Mouse (Mus musculus): Measurements from ENCODE around the gene Eln. TPM values are rescaled to one million over a fixed set of nuclear protein-coding genes. Genes with fewer than 3 reads are reported as not detected.
A peak's percentile ranks its signal among the peaks of the same experiment; 100 is the strongest.

Eln gene
- total RNA-seq, 2 experiments from 2014 or later, result not detected

DNA sequence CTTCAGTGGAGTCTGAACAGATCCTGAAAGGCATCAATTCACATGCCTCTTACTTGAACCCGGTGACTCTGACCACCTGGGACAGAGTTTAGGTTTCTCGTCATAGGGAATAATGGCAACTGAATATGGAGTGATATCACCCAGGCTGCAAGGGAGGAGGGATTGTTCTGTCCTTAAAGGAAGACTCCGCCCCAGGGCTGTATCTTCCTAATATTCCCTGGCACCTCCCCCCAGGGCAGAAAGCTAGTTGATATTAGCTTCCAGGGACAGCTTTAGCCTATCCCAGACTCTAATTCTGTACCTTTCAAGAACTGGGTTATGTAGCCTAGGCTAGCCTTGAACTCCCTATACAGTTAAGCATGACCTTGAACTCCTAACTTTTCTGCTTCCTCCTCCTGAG is 2.1 kb downstream of the Eln start:
- no peak for ATAC-seq (ENCODE audit: poor library complexity, severe bottlenecking)

DNA sequence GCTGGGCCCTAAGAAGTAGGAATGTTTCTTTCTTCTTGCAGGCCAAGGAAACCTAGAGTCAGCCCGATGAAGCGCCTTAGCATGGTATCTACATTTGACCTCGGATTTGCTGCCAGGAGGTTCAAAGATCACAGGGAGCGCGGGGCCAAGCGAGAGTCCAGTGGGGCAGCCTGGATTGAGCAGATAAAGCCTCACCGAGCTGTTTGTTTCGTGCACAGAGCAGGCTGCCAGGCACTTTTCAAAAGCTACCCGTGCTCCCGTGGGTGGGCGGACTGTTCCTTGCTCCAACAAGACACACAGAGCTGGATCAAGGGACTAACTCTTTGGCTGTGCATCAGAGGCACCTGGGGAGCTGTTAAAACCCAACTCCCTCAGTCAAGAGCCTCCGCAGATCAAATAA is 3.1 kb downstream of the Eln start:
- ATAC-seq (ENCODE audit: poor library complexity, severe bottlenecking), result no peak

DNA sequence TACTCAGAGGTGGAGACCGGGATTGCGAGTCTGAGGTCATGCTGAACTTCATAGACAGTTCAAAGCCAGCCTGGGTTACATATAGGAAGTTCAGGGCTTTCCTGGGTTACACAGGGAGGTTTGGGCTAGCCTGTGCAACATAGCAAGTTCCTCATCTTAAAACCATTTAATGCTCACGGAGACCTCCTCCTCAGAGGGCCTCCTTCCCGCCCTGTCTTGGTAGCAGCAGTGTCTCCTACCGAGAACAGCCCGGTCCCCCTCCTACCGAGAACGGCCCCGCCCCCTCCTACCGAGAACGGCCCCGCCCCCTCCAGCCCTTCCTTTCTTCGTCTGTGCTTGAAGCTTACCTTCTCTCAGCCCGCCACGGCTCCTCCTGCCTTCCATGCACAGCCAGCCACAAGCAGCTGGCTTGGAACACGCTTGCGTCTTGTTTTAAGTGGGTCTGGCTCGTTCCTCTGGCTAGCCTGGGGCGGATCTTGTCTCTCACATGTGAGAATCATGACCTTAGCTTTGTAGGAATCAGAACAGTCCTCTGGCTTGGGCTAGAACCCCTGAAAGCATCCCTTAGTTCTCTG is 4.8 kb downstream of the Eln start:
- no peak for ATAC-seq (ENCODE audit: poor library complexity, severe bottlenecking)

DNA sequence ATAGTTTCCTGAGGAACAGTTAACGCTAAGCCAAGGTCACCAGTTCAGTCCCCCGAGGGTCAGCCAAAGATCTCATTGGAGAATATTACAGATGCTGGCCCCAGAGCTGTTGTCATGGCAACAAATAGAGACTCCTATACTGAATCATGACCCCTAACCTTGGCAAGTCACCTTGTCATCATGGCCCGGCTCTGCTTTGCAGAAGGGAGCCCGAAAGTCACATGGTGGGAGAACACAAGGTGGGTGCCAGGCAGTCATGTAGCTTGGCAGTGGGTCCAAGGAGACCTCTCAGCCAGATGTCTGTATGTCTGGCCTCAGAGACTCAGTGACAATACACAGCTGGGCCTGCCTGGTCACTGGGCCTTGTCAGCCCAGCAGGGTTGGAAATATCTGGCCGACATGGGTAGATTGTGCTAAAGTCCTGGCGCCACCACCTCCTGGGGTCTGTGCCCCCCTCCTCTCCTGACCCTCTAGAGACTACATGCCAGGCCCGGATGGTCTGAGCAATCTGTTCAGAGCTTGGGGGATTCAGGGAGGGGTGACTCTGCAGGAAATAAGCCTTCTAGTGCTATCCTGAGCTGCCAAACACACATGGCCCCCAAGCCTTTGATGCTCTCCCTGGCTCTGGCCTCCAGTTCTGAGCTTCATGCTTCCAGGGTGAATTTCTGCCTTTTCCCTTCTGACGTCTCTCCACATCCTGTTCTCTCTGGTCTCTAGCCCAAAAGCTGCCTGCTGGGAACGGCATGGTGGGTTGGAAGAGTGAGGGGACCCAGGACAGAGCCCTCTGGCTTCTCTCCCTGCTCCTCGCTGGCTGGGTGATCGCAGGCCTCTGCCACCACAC is 6.4 kb downstream of the Eln start:
- no peak for ATAC-seq (ENCODE audit: poor library complexity, severe bottlenecking)

DNA sequence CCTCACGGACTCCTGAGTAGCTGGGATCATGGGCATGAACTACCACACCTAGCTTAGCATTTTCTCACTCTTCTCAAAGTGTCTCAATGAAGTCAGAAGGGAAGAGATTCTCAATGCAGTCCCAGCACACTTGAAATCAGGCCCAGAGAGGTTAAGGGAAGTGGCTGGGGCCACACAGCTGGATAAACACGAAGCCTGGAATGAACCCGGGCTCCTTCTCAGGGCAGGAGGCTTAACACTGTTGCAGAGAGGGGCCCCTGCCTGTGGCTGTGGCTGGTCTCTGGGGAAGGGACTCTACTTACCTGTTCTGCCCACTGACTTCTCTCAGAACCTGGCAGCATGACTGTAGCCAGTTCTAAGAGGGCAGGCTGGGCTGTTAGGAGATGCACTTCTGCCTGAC is 7.2 kb downstream of the Eln start:
- ATAC-seq (ENCODE audit: poor library complexity, severe bottlenecking), result no peak

DNA sequence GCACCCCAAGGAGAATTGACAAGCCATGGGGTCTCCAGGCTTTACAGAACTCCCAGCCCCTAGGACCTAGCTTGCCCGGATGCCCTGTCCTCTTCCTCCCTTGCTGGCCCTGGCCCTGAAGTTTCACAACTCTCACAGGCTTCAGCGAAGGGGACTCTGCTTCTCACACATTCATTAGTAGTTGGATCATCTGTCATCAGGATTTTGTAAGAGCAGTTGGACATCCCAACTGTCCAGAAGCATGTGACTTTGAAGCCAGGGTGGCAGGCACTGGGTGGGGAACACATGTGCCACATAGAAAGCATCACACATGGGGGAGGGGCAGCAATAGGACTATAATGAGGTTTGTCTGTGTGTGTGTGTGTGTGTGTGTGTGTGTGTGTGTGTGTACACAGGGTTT is 12.2 kb downstream of the Eln start:
- ATAC-seq (ENCODE audit: poor library complexity, severe bottlenecking), result no peak

DNA sequence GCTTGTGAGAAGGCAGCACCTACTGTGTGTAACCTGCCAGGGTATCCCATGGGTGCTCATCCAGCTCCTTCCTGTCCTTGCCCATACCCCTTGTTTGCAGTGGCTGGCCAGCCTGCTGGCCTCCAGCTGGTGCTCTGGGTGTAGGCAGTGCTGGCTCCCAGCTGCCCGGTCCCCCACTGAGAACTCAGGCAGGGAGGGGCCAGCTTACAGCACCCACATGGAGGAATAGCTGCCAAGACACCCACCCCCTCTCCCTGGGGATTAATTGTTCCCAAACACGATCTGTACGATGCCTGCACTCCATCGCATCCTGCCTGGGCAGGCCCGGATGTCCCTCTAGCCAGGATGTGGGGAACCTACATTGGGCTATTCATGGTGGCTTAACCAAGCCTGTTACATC is 13.1 kb downstream of the Eln start:
- ATAC-seq (ENCODE audit: poor library complexity, severe bottlenecking), result no peak

DNA sequence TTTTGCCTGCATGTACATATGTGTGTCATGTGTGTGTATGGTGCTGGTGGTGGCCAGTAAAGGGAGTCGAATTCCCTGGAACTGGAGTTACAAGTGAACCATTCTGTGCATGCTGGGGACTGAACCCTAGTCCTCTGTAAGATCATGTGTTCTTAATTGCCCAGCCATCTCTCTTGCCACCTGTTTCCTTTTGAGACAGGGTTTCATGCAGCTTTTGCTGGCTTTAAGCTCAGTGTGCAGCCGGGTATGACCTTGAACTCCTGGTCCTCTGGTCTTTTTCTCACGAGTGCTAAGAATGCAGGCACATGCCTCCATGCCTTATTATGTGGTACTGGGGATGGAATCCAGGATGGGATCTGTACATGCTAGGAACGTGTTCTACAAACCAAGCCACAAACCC is 13.9 kb downstream of the Eln start:
- ATAC-seq (ENCODE audit: poor library complexity, severe bottlenecking), result no peak

DNA sequence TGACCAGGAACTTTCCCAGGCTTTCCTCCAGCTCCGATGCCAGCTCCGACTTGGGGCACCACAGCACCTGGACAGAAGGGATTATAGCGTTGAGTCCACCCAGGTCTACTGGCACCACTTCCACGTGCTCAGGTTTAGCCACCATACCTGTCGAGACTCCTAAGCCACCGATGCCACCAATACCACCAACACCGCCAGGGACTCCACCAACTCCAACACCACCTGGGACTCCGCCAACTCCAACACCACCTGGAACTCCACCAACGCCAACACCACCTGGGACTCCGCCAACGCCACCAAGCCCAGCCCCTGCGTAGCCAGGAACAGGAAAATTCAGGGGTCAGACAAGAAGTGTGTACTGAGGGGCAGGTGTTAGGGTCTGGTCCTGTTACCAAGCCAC is 18.0 kb downstream of the Eln start:
- no peak for ATAC-seq (ENCODE audit: poor library complexity, severe bottlenecking)

DNA sequence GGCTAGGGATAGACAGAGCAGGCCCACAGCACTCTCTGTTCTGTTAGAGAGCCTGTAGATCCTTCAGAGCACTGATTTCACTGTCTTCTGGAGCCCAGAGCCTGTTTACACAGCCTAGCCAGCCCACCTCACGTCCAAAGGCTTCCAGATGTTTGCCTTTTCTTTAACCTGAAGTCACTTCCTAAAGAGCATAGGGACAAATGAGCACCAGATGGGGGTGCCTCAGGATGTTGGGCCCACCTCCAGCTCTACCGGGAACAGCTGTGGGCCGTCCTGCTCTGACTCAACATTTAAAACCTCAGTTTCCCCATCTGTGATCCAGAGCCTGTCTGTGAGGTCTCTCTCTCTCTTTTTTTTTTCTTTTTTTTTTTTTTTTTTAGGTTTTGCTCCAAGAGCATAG is 18.6 kb downstream of the Eln start:
- no peak for ATAC-seq (ENCODE audit: poor library complexity, severe bottlenecking)

DNA sequence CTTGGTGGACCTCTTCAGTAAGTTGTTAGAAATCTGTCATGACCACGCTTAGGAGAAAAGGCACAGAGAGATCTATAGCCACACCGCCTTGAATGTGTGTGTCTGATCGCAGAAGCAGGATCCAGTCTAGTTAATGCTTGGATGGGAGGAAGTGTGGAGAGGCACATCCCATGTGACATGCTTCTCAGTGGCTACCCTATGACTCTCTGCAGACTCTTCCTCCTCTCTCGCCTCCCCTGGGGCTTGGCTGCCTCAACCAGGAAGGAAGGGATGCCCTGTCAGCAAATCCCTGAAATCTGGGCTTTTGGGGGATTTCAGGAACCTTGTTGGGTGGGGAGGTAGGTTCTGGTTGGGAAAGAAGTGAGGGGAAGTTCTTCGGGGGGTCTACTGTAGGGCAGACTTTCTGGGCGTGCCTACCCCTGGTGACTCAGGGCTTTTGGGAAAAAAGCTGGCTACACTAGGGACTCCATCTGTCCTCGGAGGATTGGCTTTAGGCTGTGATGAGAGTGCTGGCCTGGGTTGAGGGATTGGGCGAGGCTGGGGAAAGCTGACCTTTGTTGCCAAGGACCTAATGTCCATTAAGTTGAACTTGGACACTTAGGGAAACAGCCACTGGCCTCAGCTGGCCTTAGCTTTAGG is 20.0 kb downstream of the Eln start:
- no peak for ATAC-seq (ENCODE audit: poor library complexity, severe bottlenecking)

DNA sequence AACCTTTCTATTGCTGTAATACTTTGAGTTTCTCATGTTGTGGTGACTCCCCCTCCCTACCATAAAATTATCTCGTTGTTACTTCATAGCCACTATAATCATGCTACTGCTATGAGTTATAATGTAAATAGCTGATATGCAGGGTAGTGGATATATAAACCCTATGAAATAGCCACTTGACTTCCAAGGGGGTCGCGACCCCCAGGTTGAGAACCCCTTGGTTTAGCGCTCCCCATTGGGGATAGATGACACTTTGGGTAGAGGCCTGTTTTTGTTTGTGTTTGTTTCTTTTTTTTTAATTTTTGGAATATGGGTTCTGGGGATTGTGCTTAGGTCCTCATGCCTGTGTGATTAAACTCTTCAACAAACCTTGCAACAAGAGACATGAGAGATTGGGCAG is 21.8 kb downstream of the Eln start:
- ATAC-seq (ENCODE audit: poor library complexity, severe bottlenecking), result no peak

DNA sequence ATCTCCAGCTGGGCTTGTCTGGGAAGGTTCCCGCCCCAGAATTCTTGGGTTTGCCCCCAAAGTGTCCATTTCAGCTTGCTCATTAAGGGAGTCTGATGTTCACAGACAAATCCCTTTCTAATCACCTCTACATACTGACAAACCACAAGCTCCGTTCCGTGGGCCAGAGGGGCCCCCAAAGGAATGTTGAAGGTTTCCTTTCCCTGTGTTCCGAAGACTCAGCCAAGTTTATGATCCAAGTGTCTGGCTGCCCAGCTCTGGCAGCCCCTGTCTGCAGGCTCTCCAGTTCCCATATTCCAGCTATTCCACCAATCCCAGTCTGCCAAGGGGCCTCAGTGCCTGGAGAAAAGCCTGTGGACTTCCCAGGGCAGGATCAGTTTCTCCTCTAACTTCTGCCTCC is 27.1 kb downstream of the Eln start:
- no peak for ATAC-seq (ENCODE audit: poor library complexity, severe bottlenecking)

DNA sequence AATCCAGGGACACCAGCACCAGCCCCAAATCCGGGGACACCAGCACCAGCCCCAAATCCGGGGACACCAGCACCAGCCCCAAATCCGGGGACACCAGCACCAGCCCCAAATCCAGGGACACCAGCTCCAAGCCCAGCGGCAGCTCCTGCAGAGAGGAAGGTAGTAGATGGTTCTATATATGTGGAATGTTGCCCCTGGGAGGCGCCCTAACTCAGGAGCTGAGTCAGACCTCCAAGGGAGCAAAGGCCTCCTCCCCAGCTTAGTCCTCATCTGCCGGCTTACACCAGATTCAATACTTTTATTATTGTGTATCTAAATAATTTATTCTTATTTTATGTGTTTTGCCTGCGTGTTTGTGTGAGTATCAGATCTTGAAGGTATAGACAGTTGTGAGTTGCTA is 36.0 kb downstream of the Eln start:
- no peak for ATAC-seq (ENCODE audit: poor library complexity, severe bottlenecking)

DNA sequence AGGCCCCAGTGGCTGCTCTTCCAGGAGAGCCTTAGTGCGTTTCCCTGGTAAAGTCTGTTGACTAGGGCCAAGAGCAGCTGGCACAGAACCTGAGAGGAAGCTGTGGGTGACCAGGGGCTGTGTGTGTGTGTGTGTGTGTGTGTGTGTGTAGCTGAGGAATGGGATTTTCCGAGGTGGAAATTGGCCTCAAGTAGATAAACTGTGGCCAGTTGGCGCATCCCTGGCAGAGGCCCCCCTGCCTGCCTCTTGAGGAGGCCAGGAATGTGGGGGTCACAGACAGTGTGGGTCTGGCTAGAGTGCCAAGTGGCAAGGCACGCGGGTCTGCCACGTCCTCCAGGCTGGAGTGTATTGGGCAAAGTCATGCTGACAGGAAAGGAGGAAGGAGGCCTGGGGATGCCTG is 37.8 kb downstream of the Eln start:
- no peak for ATAC-seq (ENCODE audit: poor library complexity, severe bottlenecking)

DNA sequence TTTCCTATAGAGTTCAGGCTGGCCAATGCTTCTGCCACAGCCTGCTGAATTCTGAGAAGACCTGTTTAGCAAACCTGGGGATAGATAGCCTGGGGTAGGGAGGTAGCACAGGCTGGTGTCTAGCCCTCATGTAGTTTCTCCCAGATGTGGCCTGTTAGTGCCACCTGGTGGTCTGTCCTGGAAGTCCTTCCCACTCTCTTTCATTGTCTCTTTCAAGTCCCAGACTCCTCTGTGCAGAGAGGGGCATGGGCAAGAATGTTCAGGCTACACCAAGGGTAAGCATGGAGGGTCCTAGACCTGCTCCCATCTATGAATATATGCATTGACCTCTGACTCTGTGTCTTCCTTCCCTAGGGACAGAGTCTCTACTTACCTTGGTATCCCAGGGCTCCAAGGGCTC is 43.0 kb downstream of the Eln start:
- ATAC-seq (ENCODE audit: poor library complexity, severe bottlenecking), result peak; percentile 93

DNA sequence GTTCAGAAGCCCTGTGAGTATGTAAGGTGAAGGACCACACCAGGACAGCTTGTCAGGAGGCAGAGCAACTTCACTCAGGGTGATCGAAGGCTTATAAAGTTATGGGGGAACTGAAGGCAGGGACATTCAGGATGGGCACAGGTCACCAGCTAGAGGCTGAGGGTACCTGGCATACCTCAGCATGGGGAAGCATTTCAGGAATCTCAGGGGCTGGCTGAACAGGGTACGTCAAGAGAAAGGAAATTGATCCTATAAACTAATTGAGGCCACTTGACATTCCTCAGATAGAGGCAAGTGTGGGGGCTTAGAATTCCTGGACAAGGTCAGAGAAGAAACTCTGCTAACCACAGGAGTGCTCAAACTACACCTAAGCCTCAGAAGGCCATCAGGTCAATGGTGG is 51.6 kb downstream of the Eln start:
- ATAC-seq (ENCODE audit: poor library complexity, severe bottlenecking), result no peak

DNA sequence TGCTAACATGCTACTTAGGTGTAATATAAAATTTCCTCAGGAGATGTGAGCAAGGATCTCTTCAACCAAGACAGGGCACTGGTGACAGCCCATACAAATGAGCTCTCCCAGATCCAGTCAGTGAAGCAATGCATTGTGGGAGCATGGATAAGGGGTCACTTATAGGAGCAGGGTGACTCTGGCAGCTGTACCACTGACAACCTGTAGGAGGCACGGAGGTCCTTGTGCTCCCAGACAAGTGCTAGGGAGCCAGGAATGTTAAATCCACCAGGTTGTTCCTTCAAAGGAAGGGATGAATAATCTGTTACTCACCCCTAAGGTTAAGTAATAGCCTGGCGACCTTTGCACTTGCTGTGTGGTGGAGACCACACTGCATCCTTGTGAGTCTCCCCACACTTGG is 52.0 kb downstream of the Eln start:
- no peak for ATAC-seq (ENCODE audit: poor library complexity, severe bottlenecking)

DNA sequence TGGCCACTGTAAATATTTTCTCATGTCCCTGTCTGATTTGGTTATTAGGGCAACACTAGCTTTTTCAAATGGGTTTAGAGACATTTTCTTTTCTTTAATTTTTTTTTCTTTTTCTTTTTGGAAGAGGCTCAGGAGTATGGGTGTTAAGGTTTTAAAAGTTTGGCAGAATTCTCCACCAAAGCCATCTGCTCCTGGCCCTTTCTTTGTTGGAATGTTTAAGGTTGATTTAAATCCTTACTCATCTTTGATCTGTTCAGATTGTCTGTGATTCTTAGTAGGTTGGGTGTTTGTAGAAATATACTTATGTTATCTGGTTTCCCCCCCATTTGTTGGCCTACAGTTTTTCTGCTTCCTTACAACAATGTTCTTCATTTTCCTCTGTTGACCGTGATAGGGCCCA is 54.4 kb downstream of the Eln start:
- ATAC-seq (ENCODE audit: poor library complexity, severe bottlenecking), result no peak

DNA sequence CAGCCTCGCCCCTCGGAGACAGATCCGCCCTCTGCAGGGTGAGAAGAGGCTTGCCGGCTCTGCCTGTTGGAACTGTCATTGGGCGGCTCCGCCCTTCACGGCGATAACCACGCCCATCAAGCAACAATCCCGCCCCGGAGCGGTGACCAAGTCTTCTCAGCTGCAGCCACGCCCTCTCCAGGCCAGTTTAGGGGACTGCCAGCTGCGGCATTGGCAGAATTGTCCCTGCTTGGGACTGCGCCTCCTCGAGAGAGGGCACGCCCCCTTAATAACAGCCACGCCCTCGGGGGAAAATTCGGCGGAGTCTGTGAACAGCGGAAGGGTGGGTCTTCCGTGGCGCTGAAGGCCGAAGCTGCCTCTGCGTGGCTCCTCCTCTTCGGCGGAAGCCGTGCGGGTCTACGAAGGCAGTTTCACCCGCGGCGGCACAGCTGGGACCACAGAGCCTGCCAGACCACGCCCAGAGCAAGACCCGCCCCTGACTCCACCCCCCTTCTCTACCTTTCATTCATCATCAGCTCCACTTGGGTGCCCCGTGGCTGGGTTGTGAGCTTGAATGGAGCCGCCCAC is 58.3 kb downstream of the Eln start:
- ATAC-seq (ENCODE audit: poor library complexity, severe bottlenecking), result peak; percentile 91

DNA sequence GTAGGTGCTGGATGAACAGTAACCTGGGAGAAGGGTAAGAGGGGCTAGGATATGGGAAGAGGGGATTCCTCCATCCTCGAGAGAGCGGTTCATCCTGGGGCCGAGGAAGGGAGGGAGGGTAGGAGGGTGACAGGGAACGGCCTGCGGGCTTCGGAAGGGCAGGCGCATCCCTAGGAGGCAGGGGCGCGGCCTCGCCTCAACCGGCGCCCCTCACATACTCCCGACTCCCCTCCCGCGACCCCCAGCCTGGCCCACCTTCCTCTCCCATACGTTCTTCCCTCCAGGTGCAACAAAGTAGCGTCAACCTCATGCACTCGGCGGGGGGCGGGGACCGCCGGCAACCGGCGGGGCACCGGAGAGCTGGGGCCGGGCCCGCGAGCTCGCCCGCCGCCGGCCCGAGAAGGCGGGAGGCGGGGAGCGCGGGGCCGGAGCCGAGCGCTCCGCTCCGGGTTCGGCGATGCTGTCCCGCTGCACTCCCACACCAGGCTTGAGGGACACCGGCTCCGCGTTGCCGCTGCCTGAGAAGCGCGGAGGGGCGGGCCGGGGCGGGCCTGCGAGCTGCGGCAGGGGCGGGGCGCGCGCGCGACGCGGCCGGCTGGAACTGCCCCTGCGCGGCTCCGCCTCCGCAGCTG is 58.9 kb downstream of the Eln start, which contains the start of gene Limk1:
Gene Limk1 (minus strand): TSS at position 513 of the 632 bp plus-strand sequence.
- ATAC-seq (ENCODE audit: poor library complexity, severe bottlenecking), result no peak
